Mouse (Mus musculus): ENCODE results near the gene Tspan18. TPM values are rescaled to one million over a fixed set of nuclear protein-coding genes. Genes with fewer than 3 reads are reported as not detected.

The Tspan18 gene
- total RNA-seq, 1 experiment, result 1.4 TPM

GRCm38 (mm10) chr2:93178313-93178677 is 156.0 kb downstream of the Tspan18 start:
- in situ Hi-C loops (cut with MboI; ENCODE audit: low sequenced_read_pairs in 2 of 2, unreplicated experiment in 2 of 2), result no loop called here
- no peak overlapping the region for H3K9ac ChIP-seq (ENCODE audit: insufficient read depth, low read depth, low read length, poor library complexity, severe bottlenecking)
- H3K27ac ChIP-seq (ENCODE audit: insufficient read depth, low read depth, low read length, poor library complexity, severe bottlenecking), result no peak overlapping the region
- no peaks in the 10 kb centered on the region for H3K9me3 ChIP-seq (ENCODE audit: control insufficient read depth, insufficient read depth, low read depth, low read length)
- H3K4me1 ChIP-seq (ENCODE audit: control insufficient read depth in 2 of 2, insufficient read depth in 2 of 2, low read length in 2 of 2, poor library complexity in 1 of 2), result peaks cover 5 to 22% of the 10 kb centered on the region in 2 experiments; a peak in 2 of 4 replicates
- no peak for DNase-seq (ENCODE audit: low read depth, low spot score)
- TF ChIP-seq ZC3H11A (IDR thresholded peaks at IDR 0.05; ENCODE audit: borderline replicate concordance, low read depth, low read length), result no peak
- no peak for TF ChIP-seq ZNF384 (IDR thresholded peaks at IDR 0.05; ENCODE audit: low read depth, low read length)
- TF ChIP-seq MAFK (IDR thresholded peaks at IDR 0.05; ENCODE audit: insufficient read depth, low read depth, low read length), result peak; percentile 71
- TF ChIP-seq CHD2 (IDR thresholded peaks at IDR 0.05; ENCODE audit: low read depth, low read length), result no peak
- no peak for TF ChIP-seq HCFC1 (IDR thresholded peaks at IDR 0.05; ENCODE audit: borderline replicate concordance, insufficient read depth, low read length)
- no peaks in the 10 kb centered on the region for H3K36me3 ChIP-seq (ENCODE audit: control insufficient read depth, insufficient read depth, low read length, poor library complexity, severe bottlenecking)
- no peak overlapping the region for H3K4me3 ChIP-seq (ENCODE audit: insufficient read depth in 1 of 2, low read depth in 1 of 2, low read length in 2 of 2, poor library complexity in 1 of 2, severe bottlenecking in 1 of 2)

- Histone ChIP-seq H3K4me1 (ENCODE audit: control insufficient read depth in 2 of 2, insufficient read depth in 2 of 2, low read length in 2 of 2, poor library complexity in 1 of 2) (peaks cover 5 to 22% of the 10 kb centered on the region in 2 experiments; a peak in 3 of 4 replicates), H3K36me3 (ENCODE audit: control insufficient read depth, insufficient read depth, low read length, poor library complexity, severe bottlenecking) (no peaks in the 10 kb centered on the region), H3K9ac (ENCODE audit: insufficient read depth, low read depth, low read length, poor library complexity, severe bottlenecking) (no peak overlapping the region), H3K9me3 (ENCODE audit: control insufficient read depth, insufficient read depth, low read depth, low read length) (no peaks in the 10 kb centered on the region), H3K27ac (ENCODE audit: insufficient read depth, low read depth, low read length, poor library complexity, severe bottlenecking) (no peak overlapping the region), H3K4me3 (ENCODE audit: insufficient read depth in 1 of 2, low read depth in 1 of 2, low read length in 2 of 2, poor library complexity in 1 of 2, severe bottlenecking in 1 of 2) (no peak overlapping the region)
- no peak for DNase-seq (ENCODE audit: low read depth, low spot score)
- TF ChIP-seq HCFC1 (IDR thresholded peaks at IDR 0.05; ENCODE audit: borderline replicate concordance, insufficient read depth, low read length), result no peak
- no peak for TF ChIP-seq ZC3H11A (IDR thresholded peaks at IDR 0.05; ENCODE audit: borderline replicate concordance, low read depth, low read length)
- no peak for TF ChIP-seq CHD2 (IDR thresholded peaks at IDR 0.05; ENCODE audit: low read depth, low read length)
- TF ChIP-seq MAFK (IDR thresholded peaks at IDR 0.05; ENCODE audit: insufficient read depth, low read depth, low read length), result no peak
- no peak for TF ChIP-seq ZNF384 (IDR thresholded peaks at IDR 0.05; ENCODE audit: low read depth, low read length)
- in situ Hi-C loops (cut with MboI; ENCODE audit: low sequenced_read_pairs in 2 of 2, unreplicated experiment in 2 of 2), result no loop called here
These were observed 156.5 kb downstream of the Tspan18 start for GRCm38 (mm10) chr2:93177668-93178312.

- Histone ChIP-seq H3K4me3 (ENCODE audit: insufficient read depth in 1 of 2, low read depth in 1 of 2, low read length in 2 of 2, poor library complexity in 1 of 2, severe bottlenecking in 1 of 2) (peak overlapping the region; percentile 34 to 52), H3K9me3 (ENCODE audit: control insufficient read depth, insufficient read depth, low read depth, low read length) (no peaks in the 10 kb centered on the region), H3K27ac (ENCODE audit: insufficient read depth, low read depth, low read length, poor library complexity, severe bottlenecking) (no peak overlapping the region)
These were observed 157.2 kb downstream of the Tspan18 start for GRCm38 (mm10) chr2:93176871-93177667.

GRCm38 (mm10) chr2:93176193-93176798 is 158.0 kb downstream of the Tspan18 start:
- Histone ChIP-seq H3K4me1 (ENCODE audit: control insufficient read depth in 2 of 2, insufficient read depth in 2 of 2, low read length in 2 of 2, poor library complexity in 1 of 2) (peaks cover 7 to 22% of the 10 kb centered on the region in 2 experiments; a peak in 3 of 4 replicates), H3K36me3 (ENCODE audit: control insufficient read depth, insufficient read depth, low read length, poor library complexity, severe bottlenecking) (no peaks in the 10 kb centered on the region), H3K9me3 (ENCODE audit: control insufficient read depth, insufficient read depth, low read depth, low read length) (no peaks in the 10 kb centered on the region), H3K9ac (ENCODE audit: insufficient read depth, low read depth, low read length, poor library complexity, severe bottlenecking) (no peak overlapping the region), H3K27ac (ENCODE audit: insufficient read depth, low read depth, low read length, poor library complexity, severe bottlenecking) (no peak overlapping the region), H3K4me3 (ENCODE audit: insufficient read depth in 1 of 2, low read depth in 1 of 2, low read length in 2 of 2, poor library complexity in 1 of 2, severe bottlenecking in 1 of 2) (0 out of 4 replicates have a peak overlapping the region, but pooled peaks of 1 of the 2 experiments have one; percentile 4)
- TF ChIP-seq ZNF384 (IDR thresholded peaks at IDR 0.05; ENCODE audit: low read depth, low read length) (no peak), HCFC1 (IDR thresholded peaks at IDR 0.05; ENCODE audit: borderline replicate concordance, insufficient read depth, low read length) (no peak), MAFK (IDR thresholded peaks at IDR 0.05; ENCODE audit: insufficient read depth, low read depth, low read length) (no peak)
- DNase-seq (ENCODE audit: low read depth, low spot score), result no peak
- in situ Hi-C loops (cut with MboI; ENCODE audit: low sequenced_read_pairs in 2 of 2, unreplicated experiment in 2 of 2), result no loop called here

More at GRCm38 (mm10) chr2:93176871-93177667, 157.2 kb downstream of the Tspan18 start:
- TF ChIP-seq HCFC1 (IDR thresholded peaks at IDR 0.05; ENCODE audit: borderline replicate concordance, insufficient read depth, low read length) (no peak), ZC3H11A (IDR thresholded peaks at IDR 0.05; ENCODE audit: borderline replicate concordance, low read depth, low read length) (no peak), ZNF384 (IDR thresholded peaks at IDR 0.05; ENCODE audit: low read depth, low read length) (no peak), MAFK (IDR thresholded peaks at IDR 0.05; ENCODE audit: insufficient read depth, low read depth, low read length) (no peak), CHD2 (IDR thresholded peaks at IDR 0.05; ENCODE audit: low read depth, low read length) (no peak)
- H3K36me3 ChIP-seq (ENCODE audit: control insufficient read depth, insufficient read depth, low read length, poor library complexity, severe bottlenecking), result no peaks in the 10 kb centered on the region
- in situ Hi-C loops (cut with MboI; ENCODE audit: low sequenced_read_pairs in 2 of 2, unreplicated experiment in 2 of 2), result no loop called here
- peaks cover 7 to 22% of the 10 kb centered on the region in 2 experiments; a peak in 3 of 4 replicates for H3K4me1 ChIP-seq (ENCODE audit: control insufficient read depth in 2 of 2, insufficient read depth in 2 of 2, low read length in 2 of 2, poor library complexity in 1 of 2)
- DNase-seq (ENCODE audit: low read depth, low spot score), result peak; percentile 83
- H3K9ac ChIP-seq (ENCODE audit: insufficient read depth, low read depth, low read length, poor library complexity, severe bottlenecking), result no peak overlapping the region
